Mouse (Mus musculus): Measurements from ENCODE around the gene Hspe1.
A peak's percentile ranks its signal among the peaks of the same experiment; 100 is the strongest.

Hspe1 gene

GRCm38 (mm10) chr1:55134301-55134700 is 46.4 kb downstream of the Hspe1 start:
- no peak for DNase-seq (ENCODE audit: extremely low read depth, low read depth)

DNA sequence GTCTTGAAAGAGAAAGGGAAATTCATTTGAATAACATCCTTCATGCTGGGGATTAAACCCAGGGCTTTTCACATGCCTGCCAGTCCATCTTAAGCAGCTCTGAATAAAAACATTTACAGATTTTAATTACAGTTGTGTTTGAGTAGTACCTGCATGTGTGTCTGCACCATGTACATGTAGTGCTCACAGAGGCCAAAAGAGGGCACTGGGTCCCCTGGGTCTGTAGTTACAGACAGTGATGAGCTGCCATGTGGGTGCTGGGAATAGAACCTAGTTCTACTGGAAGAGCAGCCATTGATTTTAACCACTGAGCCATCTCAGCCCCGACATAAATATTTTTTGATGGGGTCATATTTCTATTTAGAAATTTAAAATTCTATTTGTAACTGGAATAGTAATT is 47.9 kb downstream of the Hspe1 start:
- DNase-seq (ENCODE audit: extremely low read depth, low read depth): peak; percentile 16
